Mouse (Mus musculus): Measurements from ENCODE around the gene Tmem200b. TPM values are rescaled to one million over a fixed set of nuclear protein-coding genes. Genes with fewer than 3 reads are reported as not detected.

Gene Tmem200b
- polyA plus RNA-seq, 1 experiment from 2014 or later, result 0.79 TPM

DNA sequence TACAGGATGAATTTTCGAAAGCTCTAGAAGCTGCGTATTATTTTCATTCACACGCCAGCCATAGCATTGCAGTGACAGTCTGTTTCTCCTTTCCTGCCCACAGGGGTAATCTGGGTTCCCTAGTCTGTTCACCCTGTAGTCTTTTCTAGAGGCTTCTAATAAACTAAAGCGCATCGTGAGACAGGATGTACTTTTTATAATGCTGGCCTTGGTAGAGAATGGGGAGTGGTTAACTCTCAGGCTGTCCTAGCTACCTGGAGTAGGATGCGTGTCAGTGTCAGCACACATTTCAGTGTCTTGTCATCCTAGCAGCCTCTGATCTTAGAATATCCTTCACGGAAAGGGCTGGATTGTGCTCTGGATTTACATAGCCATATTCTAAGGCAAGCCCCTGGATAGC is 40.3 kb upstream of the Tmem200b start:
- ATAC-seq (ENCODE audit: low FRiP score) (no peak), DNase-seq (ENCODE audit: low spot score, missing footprints) (no peak)
- Histone ChIP-seq H3K9me3 (ENCODE audit: control insufficient read depth, low read length) (no peaks in the 10 kb centered on the region), H3K36me3 (ENCODE audit: control insufficient read depth, insufficient read depth, low read length) (no peaks in the 10 kb centered on the region; the same call in 1 of the 2 replicates), H3K27me3 (ENCODE audit: control insufficient read depth, insufficient read depth, low read length) (no peaks in the 10 kb centered on the region), H3K4me2 (no peak overlapping the region), H3K4me1 (ENCODE audit: control insufficient read depth, insufficient read depth, low read length) (peaks cover 15% of the 10 kb centered on the region), H3K4me3 (ENCODE audit: low read depth, low read length) (no peak overlapping the region), H3K27ac (ENCODE audit: low read depth, low read length) (no peak overlapping the region), H3K9ac (ENCODE audit: low read length) (no peak overlapping the region)
- 89% methylated on average over 7 of the region's 7 CpGs for WGBS

DNA sequence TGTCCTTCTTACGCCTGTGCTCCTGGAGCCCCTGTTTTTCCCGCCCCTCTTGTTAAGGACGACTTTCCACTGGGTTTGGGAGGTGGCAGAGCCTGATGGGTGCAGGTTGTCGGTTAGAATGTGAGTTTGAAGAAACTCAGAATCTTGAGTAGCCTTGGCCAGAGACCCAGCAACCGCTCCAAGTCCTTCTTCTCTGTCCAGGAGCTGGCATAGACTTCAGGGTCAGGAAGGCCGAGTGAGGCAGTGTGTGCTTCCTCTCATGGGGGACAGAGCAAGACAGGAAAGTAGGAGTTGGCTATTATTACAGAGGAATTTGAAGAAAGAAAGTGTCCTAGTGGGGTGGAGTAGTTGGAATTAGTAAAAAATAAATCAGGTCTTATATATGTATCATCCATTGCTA is 38.0 kb upstream of the Tmem200b start:
- no peak overlapping the region for H3K4me3 ChIP-seq (ENCODE audit: low read depth, low read length)
- no peak overlapping the region for H3K9ac ChIP-seq (ENCODE audit: low read length)
- no peak for DNase-seq (ENCODE audit: low spot score, missing footprints)
- H3K4me1 ChIP-seq (ENCODE audit: control insufficient read depth, insufficient read depth, low read length), result peaks cover 5% of the 10 kb centered on the region; the same call in 1 of the 2 replicates
- ATAC-seq (ENCODE audit: low FRiP score), result no peak
- H3K27me3 ChIP-seq (ENCODE audit: control insufficient read depth, insufficient read depth, low read length), result no peaks in the 10 kb centered on the region
- 74% methylated on average over 6 of the region's 6 CpGs for WGBS
- no peak overlapping the region for H3K4me2 ChIP-seq
- no peaks in the 10 kb centered on the region; the same call in 1 of the 2 replicates for H3K36me3 ChIP-seq (ENCODE audit: control insufficient read depth, insufficient read depth, low read length)
- H3K27ac ChIP-seq (ENCODE audit: low read depth, low read length), result no peak overlapping the region
- no peaks in the 10 kb centered on the region for H3K9me3 ChIP-seq (ENCODE audit: control insufficient read depth, low read length)

- WGBS, result 90% methylated on average over 6 of the region's 6 CpGs
- H3K36me3 ChIP-seq (ENCODE audit: control insufficient read depth, insufficient read depth, low read length), result no peaks in the 10 kb centered on the region; the same call in 1 of the 2 replicates
- ATAC-seq (ENCODE audit: low FRiP score) (no peak), DNase-seq (ENCODE audit: low spot score, missing footprints) (no peak)
- H3K4me3 ChIP-seq (ENCODE audit: low read depth, low read length), result no peak overlapping the region
- peaks cover 5% of the 10 kb centered on the region; the same call in 1 of the 2 replicates for H3K4me1 ChIP-seq (ENCODE audit: control insufficient read depth, insufficient read depth, low read length)
- H3K4me2 ChIP-seq, result no peak overlapping the region
- H3K27ac ChIP-seq (ENCODE audit: low read depth, low read length), result no peak overlapping the region
- no peak overlapping the region for H3K9ac ChIP-seq (ENCODE audit: low read length)
- no peaks in the 10 kb centered on the region for H3K27me3 ChIP-seq (ENCODE audit: control insufficient read depth, insufficient read depth, low read length)
- H3K9me3 ChIP-seq (ENCODE audit: control insufficient read depth, low read length), result no peaks in the 10 kb centered on the region
Observed at GRCm38 (mm10) chr4:131885376-131885775, 36.2 kb upstream of the Tmem200b start.

DNA sequence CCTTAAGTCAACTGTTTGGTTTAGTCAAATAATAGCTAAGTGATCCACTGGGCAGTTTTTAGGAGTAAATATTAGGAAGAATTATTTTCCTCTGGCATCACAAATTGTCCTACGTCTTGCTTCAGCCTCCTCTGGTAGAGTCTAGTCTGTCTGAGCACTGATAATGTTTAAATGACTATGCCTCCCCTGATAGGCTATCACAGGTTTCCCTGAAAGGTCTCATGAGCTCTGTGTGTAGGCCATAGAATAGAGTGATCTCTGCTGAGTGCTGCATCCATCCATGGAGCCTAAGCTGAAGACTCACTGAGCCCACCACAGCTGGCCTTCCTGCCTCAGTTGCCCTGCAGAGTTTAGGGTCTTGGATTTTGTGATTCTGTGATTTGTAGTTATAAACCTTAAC is 33.0 kb upstream of the Tmem200b start:
- Histone ChIP-seq H3K9me3 (ENCODE audit: control insufficient read depth, low read length) (no peaks in the 10 kb centered on the region), H3K9ac (ENCODE audit: low read length) (no peak overlapping the region), H3K36me3 (ENCODE audit: control insufficient read depth, insufficient read depth, low read length) (peaks cover 8% of the 10 kb centered on the region; the same call in 1 of the 2 replicates), H3K27ac (ENCODE audit: low read depth, low read length) (no peak overlapping the region), H3K4me2 (no peak overlapping the region), H3K4me3 (ENCODE audit: low read depth, low read length) (no peak overlapping the region), H3K4me1 (ENCODE audit: control insufficient read depth, insufficient read depth, low read length) (peaks cover 5% of the 10 kb centered on the region; the same call in 1 of the 2 replicates), H3K27me3 (ENCODE audit: control insufficient read depth, insufficient read depth, low read length) (no peaks in the 10 kb centered on the region)
- DNase-seq (ENCODE audit: low spot score, missing footprints) (no peak), ATAC-seq (ENCODE audit: low FRiP score) (no peak)
- 88% methylated on average over 1 of the region's 1 CpGs for WGBS

DNA sequence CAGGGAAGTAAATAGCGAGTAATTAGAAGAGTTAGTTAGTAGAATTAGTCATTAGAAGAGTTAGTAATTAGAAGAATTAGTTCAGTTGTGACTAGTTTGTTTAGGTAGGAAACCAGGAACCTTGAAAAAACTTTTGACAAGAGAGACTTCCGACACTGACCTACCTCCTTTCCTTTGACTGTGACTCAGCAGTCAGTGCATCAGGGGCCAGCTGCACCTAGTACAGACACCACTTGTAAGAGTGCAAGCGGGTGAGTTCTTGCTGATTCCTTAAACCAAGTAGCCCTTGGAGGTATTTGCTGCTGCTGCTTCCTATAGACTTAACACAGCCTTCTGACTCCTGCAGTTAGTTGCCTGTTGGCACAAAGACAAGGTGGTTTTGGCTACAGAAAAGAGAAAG is 30.9 kb upstream of the Tmem200b start:
- no peaks in the 10 kb centered on the region for H3K9me3 ChIP-seq (ENCODE audit: control insufficient read depth, low read length)
- 87% methylated on average over 3 of the region's 3 CpGs for WGBS
- peaks cover 15% of the 10 kb centered on the region; the same call in 1 of the 2 replicates for H3K36me3 ChIP-seq (ENCODE audit: control insufficient read depth, insufficient read depth, low read length)

DNA sequence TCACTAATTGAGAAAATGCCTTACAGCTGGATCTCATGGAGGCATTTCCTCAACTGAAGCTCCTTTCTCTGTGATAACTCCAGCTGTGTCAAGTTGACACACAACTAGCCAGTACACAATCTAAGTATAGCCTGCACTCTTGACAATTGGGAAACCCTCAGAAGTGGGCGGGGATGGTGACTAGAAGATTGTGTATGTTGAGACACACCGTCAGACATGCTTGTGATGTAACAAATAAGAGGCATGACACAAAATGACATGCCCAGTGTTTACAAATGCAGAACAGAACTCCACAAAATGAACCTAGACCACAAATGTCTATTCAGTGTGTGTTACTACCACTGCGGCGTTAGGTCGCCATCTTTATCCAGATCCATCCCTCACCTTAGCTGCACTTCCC is 24.5 kb upstream of the Tmem200b start:
- Histone ChIP-seq H3K9ac (ENCODE audit: low read length) (no peak overlapping the region), H3K27me3 (ENCODE audit: control insufficient read depth, insufficient read depth, low read length) (no peaks in the 10 kb centered on the region), H3K9me3 (ENCODE audit: control insufficient read depth, low read length) (no peaks in the 10 kb centered on the region), H3K27ac (ENCODE audit: low read depth, low read length) (no peak overlapping the region), H3K4me3 (ENCODE audit: low read depth, low read length) (no peak overlapping the region), H3K4me2 (no peak overlapping the region), H3K4me1 (ENCODE audit: control insufficient read depth, insufficient read depth, low read length) (no peaks in the 10 kb centered on the region), H3K36me3 (ENCODE audit: control insufficient read depth, insufficient read depth, low read length) (peaks cover 46% of the 10 kb centered on the region)
- no peak for ATAC-seq (ENCODE audit: low FRiP score)
- WGBS, result 96% methylated on average over 5 of the region's 5 CpGs
- DNase-seq (ENCODE audit: low spot score, missing footprints), result no peak

More for the DNA sequence above, 30.9 kb upstream of the Tmem200b start:
- Histone ChIP-seq H3K27ac (ENCODE audit: low read depth, low read length) (no peak overlapping the region), H3K4me1 (ENCODE audit: control insufficient read depth, insufficient read depth, low read length) (no peaks in the 10 kb centered on the region), H3K9ac (ENCODE audit: low read length) (no peak overlapping the region), H3K27me3 (ENCODE audit: control insufficient read depth, insufficient read depth, low read length) (no peaks in the 10 kb centered on the region), H3K4me2 (no peak overlapping the region), H3K4me3 (ENCODE audit: low read depth, low read length) (no peak overlapping the region)
- ATAC-seq (ENCODE audit: low FRiP score), result no peak
- DNase-seq (ENCODE audit: low spot score, missing footprints), result no peak

DNA sequence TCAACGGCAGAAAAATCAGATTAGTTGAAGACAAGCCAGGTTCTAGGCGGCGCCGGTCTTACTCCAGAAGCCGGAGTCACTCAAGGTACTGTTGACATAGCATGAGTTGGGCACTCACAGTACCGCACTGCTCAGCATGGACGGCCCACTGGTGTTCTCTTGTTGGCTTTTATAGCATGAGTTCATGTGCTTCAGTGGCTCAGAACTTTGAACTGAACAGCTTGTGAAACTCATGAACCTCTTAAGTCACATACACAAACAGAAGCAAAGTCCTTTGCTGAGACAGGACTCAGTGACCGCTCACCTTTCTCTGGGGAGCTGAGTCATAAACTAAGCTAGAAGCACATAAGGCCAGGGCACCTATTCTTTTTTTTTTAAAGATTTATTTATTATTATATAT is 23.8 kb upstream of the Tmem200b start:
- Histone ChIP-seq H3K27me3 (ENCODE audit: control insufficient read depth, insufficient read depth, low read length) (no peaks in the 10 kb centered on the region), H3K27ac (ENCODE audit: low read depth, low read length) (no peak overlapping the region), H3K4me1 (ENCODE audit: control insufficient read depth, insufficient read depth, low read length) (no peaks in the 10 kb centered on the region), H3K9me3 (ENCODE audit: control insufficient read depth, low read length) (no peaks in the 10 kb centered on the region), H3K9ac (ENCODE audit: low read length) (no peak overlapping the region), H3K4me2 (no peak overlapping the region), H3K36me3 (ENCODE audit: control insufficient read depth, insufficient read depth, low read length) (peaks cover 47% of the 10 kb centered on the region), H3K4me3 (ENCODE audit: low read depth, low read length) (no peak overlapping the region)
- DNase-seq (ENCODE audit: low spot score, missing footprints) (no peak), ATAC-seq (ENCODE audit: low FRiP score) (no peak)
- WGBS, result 97% methylated on average over 8 of the region's 8 CpGs

GRCm38 (mm10) chr4:131898503-131899179 is 22.9 kb upstream of the Tmem200b start:
- no peak for ATAC-seq (ENCODE audit: low FRiP score)
- H3K27me3 ChIP-seq (ENCODE audit: control insufficient read depth, insufficient read depth, low read length), result no peaks in the 10 kb centered on the region
- peaks cover 40% of the 10 kb centered on the region for H3K36me3 ChIP-seq (ENCODE audit: control insufficient read depth, insufficient read depth, low read length)
- H3K4me1 ChIP-seq (ENCODE audit: control insufficient read depth, insufficient read depth, low read length), result no peaks in the 10 kb centered on the region
- no peak overlapping the region for H3K27ac ChIP-seq (ENCODE audit: low read depth, low read length)
- DNase-seq (ENCODE audit: low spot score, missing footprints), result no peak
- 93% methylated on average over 12 of the region's 12 CpGs for WGBS
- H3K9me3 ChIP-seq (ENCODE audit: control insufficient read depth, low read length), result no peaks in the 10 kb centered on the region
- H3K4me3 ChIP-seq (ENCODE audit: low read depth, low read length), result no peak overlapping the region
- H3K9ac ChIP-seq (ENCODE audit: low read length), result no peak overlapping the region
- no peak overlapping the region for H3K4me2 ChIP-seq

DNA sequence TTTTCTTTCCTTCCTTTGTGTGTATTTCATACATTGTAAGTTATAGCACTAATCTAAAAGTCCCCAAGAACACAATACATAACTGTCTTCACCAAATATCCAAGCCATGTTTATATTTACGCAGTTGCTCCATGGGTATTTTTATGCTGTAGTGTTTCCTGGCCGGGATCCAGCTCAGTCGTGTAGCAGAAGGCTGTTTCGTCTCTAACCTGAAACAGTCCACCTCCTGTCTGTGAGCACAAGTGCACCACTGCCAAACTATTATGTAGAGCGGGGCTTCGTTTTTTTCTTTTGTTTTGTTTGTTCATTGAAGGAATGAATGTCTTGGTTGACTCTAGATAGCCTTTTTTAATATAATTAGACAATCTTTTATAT is 22.4 kb upstream of the Tmem200b start:
- Histone ChIP-seq H3K36me3 (ENCODE audit: control insufficient read depth, insufficient read depth, low read length) (peaks cover 36% of the 10 kb centered on the region), H3K9me3 (ENCODE audit: control insufficient read depth, low read length) (no peaks in the 10 kb centered on the region), H3K4me3 (ENCODE audit: low read depth, low read length) (no peak overlapping the region), H3K27ac (ENCODE audit: low read depth, low read length) (no peak overlapping the region), H3K9ac (ENCODE audit: low read length) (no peak overlapping the region), H3K4me1 (ENCODE audit: control insufficient read depth, insufficient read depth, low read length) (no peaks in the 10 kb centered on the region), H3K27me3 (ENCODE audit: control insufficient read depth, insufficient read depth, low read length) (no peaks in the 10 kb centered on the region), H3K4me2 (no peak overlapping the region)
- 97% methylated on average over 6 of the region's 6 CpGs for WGBS
- no peak for DNase-seq (ENCODE audit: low spot score, missing footprints)
- ATAC-seq (ENCODE audit: low FRiP score), result no peak

All from midbrain, embryonic 11.5 days (tissue).